Mouse (Mus musculus) kidney, adult 2 months (tissue): ENCODE measurements around the gene Rab15. TPM values are rescaled to one million over a fixed set of nuclear protein-coding genes. Genes with fewer than 3 reads are reported as not detected.

Source experiments
- DNase-seq: peaks from one replicate; pipeline ENCODE4 v3.0.0; 2021
- H3K27ac ChIP-seq: fragments of 200-500 bp; 2 replicates; pipeline ENCODE4 v1.5.1; 2012; ENCODE audit warnings: low read depth, low read length, control low read depth, inconsistent platforms; ENCODE audit not compliant: insufficient read depth
- H3K27me3 ChIP-seq: fragments of 200-500 bp; replicated peaks from 2 replicates; pipeline ENCODE4 v1.6.1; 2012; ENCODE audit warnings: mild to moderate bottlenecking, moderate library complexity, low read length, inconsistent platforms; ENCODE audit not compliant: control insufficient read depth, insufficient read depth
- H3K36me3 ChIP-seq: fragments of 200-500 bp; 2 replicates; pipeline ENCODE4 v1.6.1; 2012; ENCODE audit warnings: mild to moderate bottlenecking, moderate library complexity, low read length, inconsistent platforms; ENCODE audit not compliant: control insufficient read depth, insufficient read depth
- H3K4me1 ChIP-seq: fragments of 200-500 bp; 2 replicates; pipeline ENCODE4 v1.6.1; 2011; ENCODE audit warnings: low read length; ENCODE audit not compliant: control insufficient read depth, insufficient read depth
- H3K4me3 ChIP-seq: fragments of 200-500 bp; 2 replicates; pipeline ENCODE4 v1.5.1; 2011; ENCODE audit warnings: mild to moderate bottlenecking, low read depth, low read length, control low read depth; ENCODE audit not compliant: insufficient read depth
- CTCF ChIP-seq: fragments of 200-500 bp; conservative IDR thresholded peaks from 2 replicates; pipeline ENCODE4 v1.5.1; 2011; ENCODE audit warnings: low read depth, mild to moderate bottlenecking, control low read depth, low read length, moderate library complexity, mixed read lengths; ENCODE audit not compliant: insufficient read depth, insufficient read length
- POLR2A ChIP-seq: fragments of 200-500 bp; IDR thresholded peaks from one replicate; pipeline ENCODE4 v1.6.1; 2011; ENCODE audit warnings: low read depth, low read length, control low read depth
- WGBS: fragments of 180-500 bp; shearing (Covaris S2); methylation state at CpG from one replicate; pipeline ENCODE4 v1.1.7; 2018; 5-methylcytosine and 5-hydroxymethylcytosine counted together
- polyA plus RNA-seq: library from polyadenylated mRNA; depleted of rRNA; stranded (reverse); fragments of >200 nt; gene quantifications from 2 replicates; pipeline ENCODE4 v1.2.3, GENCODE M21; 2012

The Rab15 gene
- polyA plus RNA-seq, 1 experiment = 4.4 TPM

GRCm38 (mm10) chr12:76790446-76791084, 32.1 kb downstream of the Rab15 start:
- H3K4me3 ChIP-seq = no peak overlapping the region
- no peaks in the 10 kb centered on the region for H3K36me3 ChIP-seq
- TF ChIP-seq CTCF (no peak), POLR2A (no peak)
- H3K27ac ChIP-seq = no peak overlapping the region
- H3K27me3 ChIP-seq = no peaks in the 10 kb centered on the region
- H3K4me1 ChIP-seq = no peaks in the 10 kb centered on the region
- WGBS = 50% methylated on average over 8 of the region's 8 CpGs
- DNase-seq = no peak

- Histone ChIP-seq H3K27ac (no peak overlapping the region), H3K36me3 (peaks cover 2% of the 10 kb centered on the region; the same call in 1 of the 2 replicates), H3K27me3 (no peaks in the 10 kb centered on the region), H3K4me3 (no peak overlapping the region), H3K4me1 (peaks cover 4% of the 10 kb centered on the region)
- DNase-seq = peak; percentile 21
- TF ChIP-seq POLR2A = no peak
- no peak for TF ChIP-seq CTCF
- 60% methylated on average over 10 of the region's 10 CpGs for WGBS
Observed at GRCm38 (mm10) chr12:76784056-76784619, 38.6 kb downstream of the Rab15 start.

GRCm38 (mm10) chr12:76780639-76781468, 41.9 kb downstream of the Rab15 start:
- H3K36me3 ChIP-seq = peaks cover 2% of the 10 kb centered on the region
- peak; percentile 7 for DNase-seq
- no peak overlapping the region for H3K27ac ChIP-seq
- H3K4me3 ChIP-seq = no peak overlapping the region
- H3K27me3 ChIP-seq = no peaks in the 10 kb centered on the region
- H3K4me1 ChIP-seq = peaks cover 4% of the 10 kb centered on the region
- WGBS = 79% methylated on average over 12 of the region's 12 CpGs
- TF ChIP-seq POLR2A (no peak), CTCF (no peak)

GRCm38 (mm10) chr12:76779951-76780350, 42.8 kb downstream of the Rab15 start:
- Histone ChIP-seq H3K36me3 (peaks cover 2% of the 10 kb centered on the region), H3K27ac (no peak overlapping the region), H3K27me3 (no peaks in the 10 kb centered on the region), H3K4me1 (peaks cover 4% of the 10 kb centered on the region), H3K4me3 (no peak overlapping the region)
- no peak for TF ChIP-seq POLR2A
- no peak for TF ChIP-seq CTCF
- DNase-seq = no peak
- 86% methylated on average over 5 of the region's 5 CpGs for WGBS

- Histone ChIP-seq H3K4me3 (no peak overlapping the region), H3K4me1 (peaks cover 3% of the 10 kb centered on the region; the same call in 1 of the 2 replicates), H3K27ac (no peak overlapping the region), H3K27me3 (no peaks in the 10 kb centered on the region), H3K36me3 (peaks cover 2% of the 10 kb centered on the region)
- no peak for DNase-seq
- no peak for TF ChIP-seq POLR2A
- no peak for TF ChIP-seq CTCF
- 75% methylated on average over 10 of the region's 10 CpGs for WGBS
Observed at GRCm38 (mm10) chr12:76778305-76779083, 44.2 kb downstream of the Rab15 start.

- Histone ChIP-seq H3K27ac (no peak overlapping the region), H3K4me3 (no peak overlapping the region), H3K36me3 (peaks cover 2% of the 10 kb centered on the region), H3K27me3 (no peaks in the 10 kb centered on the region), H3K4me1 (peaks cover 3% of the 10 kb centered on the region; the same call in 1 of the 2 replicates)
- TF ChIP-seq POLR2A (no peak), CTCF (peak; percentile 28; the same call in 1 of the 2 replicates)
- no peak for DNase-seq
Observed at GRCm38 (mm10) chr12:76777845-76778244, 44.9 kb downstream of the Rab15 start.

- WGBS = 94% methylated on average over 5 of the region's 5 CpGs
Observed at GRCm38 (mm10) chr12:76776898-76777297, 45.8 kb downstream of the Rab15 start.

More at GRCm38 (mm10) chr12:76776898-76777297, 45.8 kb downstream of the Rab15 start:
- Histone ChIP-seq H3K4me3 (no peak overlapping the region), H3K27ac (no peak overlapping the region), H3K27me3 (no peaks in the 10 kb centered on the region), H3K36me3 (peaks cover 2% of the 10 kb centered on the region), H3K4me1 (peaks cover 3% of the 10 kb centered on the region; the same call in 1 of the 2 replicates)
- TF ChIP-seq POLR2A = no peak
- no peak for TF ChIP-seq CTCF
- no peak for DNase-seq
